Mouse (Mus musculus): ENCODE measurements at regions not wholly inside any gene's neighbourhood (a gene's known extent, or its start where the extent isn't known, plus 50 kb on each side); places are given as distances from the start of the nearest gene placed in this dataset.
"Not testable (repeated sequence)": the region's sequence is repeated elsewhere in the genome, so short reads cannot be mapped to it uniquely, and the experiment has no call there.

- no peak for DNase-seq (ENCODE audit: low spot score in 2 of 2)
Measured at GRCm38 (mm10) chr12:15455744-15456143, 361.0 kb downstream of the Trib2 start.

GRCm38 (mm10) chr12:15449484-15449883, 367.2 kb downstream of the Trib2 start:
- no peak for DNase-seq (ENCODE audit: low spot score in 2 of 2)

GRCm38 (mm10) chr12:15416180-15416766, 400.4 kb downstream of the Trib2 start:
- DNase-seq (ENCODE audit: low spot score in 2 of 2), result peak in 1 of 2 experiments; percentile 32

- DNase-seq (ENCODE audit: low spot score in 2 of 2), result no peak
Measured at GRCm38 (mm10) chr12:15410419-15410818, 406.3 kb downstream of the Trib2 start.

- not testable (repeated sequence) for DNase-seq (ENCODE audit: low spot score in 2 of 2)
Measured at GRCm38 (mm10) chr12:15407577-15407976, 409.1 kb downstream of the Trib2 start.

GRCm38 (mm10) chr12:15392641-15393040, 424.1 kb downstream of the Trib2 start:
- no peak for DNase-seq (ENCODE audit: low spot score in 2 of 2)

- DNase-seq (ENCODE audit: low spot score in 2 of 2), result no peak
Measured at GRCm38 (mm10) chr12:15388574-15388973, 428.1 kb downstream of the Trib2 start.

- DNase-seq (ENCODE audit: low spot score in 2 of 2), result no peak
Measured at GRCm38 (mm10) chr12:15357808-15358207, 458.9 kb downstream of the Trib2 start.

GRCm38 (mm10) chr12:15320697-15321449, 495.8 kb downstream of the Trib2 start:
- no peak for DNase-seq (ENCODE audit: low spot score in 2 of 2)

- no peak for DNase-seq (ENCODE audit: low spot score in 2 of 2)
Measured at GRCm38 (mm10) chr12:15319647-15320046, 497.1 kb downstream of the Trib2 start.

GRCm38 (mm10) chr12:15294898-15295297, 521.8 kb downstream of the Trib2 start:
- no peak for DNase-seq (ENCODE audit: low spot score in 2 of 2)

GRCm38 (mm10) chr12:15262165-15262564, 554.6 kb downstream of the Trib2 start:
- no peak for DNase-seq (ENCODE audit: low spot score in 2 of 2)

GRCm38 (mm10) chr12:15261604-15262003, 555.1 kb downstream of the Trib2 start:
- no peak for DNase-seq (ENCODE audit: low spot score in 2 of 2)

GRCm38 (mm10) chr12:15260907-15261415, 555.8 kb downstream of the Trib2 start:
- no peak for DNase-seq (ENCODE audit: low spot score in 2 of 2)

- DNase-seq (ENCODE audit: low spot score in 2 of 2), result no peak
Measured at GRCm38 (mm10) chr12:15244966-15245365, 571.8 kb downstream of the Trib2 start.

GRCm38 (mm10) chr12:15222497-15223170, 594.1 kb downstream of the Trib2 start:
- no peak for DNase-seq (ENCODE audit: low spot score in 2 of 2)

- no peak for DNase-seq (ENCODE audit: low spot score in 2 of 2)
Measured at GRCm38 (mm10) chr12:15218504-15218903, 598.2 kb downstream of the Trib2 start.

- DNase-seq (ENCODE audit: low spot score in 2 of 2), result no peak
Measured at GRCm38 (mm10) chr12:15216180-15216579, 600.5 kb downstream of the Trib2 start.

GRCm38 (mm10) chr12:15174411-15175041, 642.2 kb downstream of the Trib2 start:
- DNase-seq (ENCODE audit: low spot score in 2 of 2), result no peak

GRCm38 (mm10) chr12:15162605-15163004, 654.1 kb downstream of the Trib2 start:
- no peak for DNase-seq (ENCODE audit: low spot score in 2 of 2)

GRCm38 (mm10) chr12:15161864-15162263, 654.9 kb downstream of the Trib2 start:
- DNase-seq (ENCODE audit: low spot score in 2 of 2), result no peak
